Mouse (Mus musculus): Measurements from ENCODE around the gene Bach2. TPM values are rescaled to one million over a fixed set of nuclear protein-coding genes. Genes with fewer than 3 reads are reported as not detected.

Gene Bach2
- total RNA-seq, 2 experiments from 2014 or later = 20.8 to 25.8 TPM

DNA sequence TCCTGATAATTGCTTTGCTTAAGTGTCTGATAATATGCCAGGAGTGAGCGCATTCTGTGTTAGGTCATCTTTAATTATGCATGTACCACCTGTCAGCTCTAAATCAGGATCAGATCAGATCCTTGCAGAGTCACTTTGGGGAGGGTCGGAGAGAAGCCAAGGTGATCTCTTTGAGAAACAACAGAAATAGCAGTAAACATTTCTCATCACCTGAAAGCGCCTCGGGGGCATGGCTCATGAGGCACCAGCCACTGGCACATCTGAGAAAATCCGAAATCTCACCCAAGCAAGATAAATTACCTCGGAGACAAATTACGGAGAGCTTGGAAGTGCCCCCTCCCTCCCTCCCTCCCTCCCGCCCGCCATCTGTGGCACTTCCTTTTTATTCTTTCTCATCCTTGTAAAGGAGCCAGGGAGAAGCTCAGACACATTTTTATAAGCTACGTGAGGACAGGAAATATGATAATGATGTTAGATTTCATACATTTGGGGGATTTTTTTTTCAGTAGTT, 193.7 kb downstream of the Bach2 start:
- DNase-seq (ENCODE audit: extremely low spot score in 1 of 2, low spot score in 2 of 2) = peak in 1 of 2 experiments; percentile 11
- H3K27ac ChIP-seq = no peak overlapping the region
- intact Hi-C loops (cut with DNase I) = loop anchor here (1.0 to 5.0 kb wide), 2 partner anchors 98 to 375 kb away; no protein-coding TSS in a partner anchor
- no peak for TF ChIP-seq CTCF (IDR thresholded peaks at IDR 0.05)
- no peak overlapping the region for H3K4me3 ChIP-seq

DNA sequence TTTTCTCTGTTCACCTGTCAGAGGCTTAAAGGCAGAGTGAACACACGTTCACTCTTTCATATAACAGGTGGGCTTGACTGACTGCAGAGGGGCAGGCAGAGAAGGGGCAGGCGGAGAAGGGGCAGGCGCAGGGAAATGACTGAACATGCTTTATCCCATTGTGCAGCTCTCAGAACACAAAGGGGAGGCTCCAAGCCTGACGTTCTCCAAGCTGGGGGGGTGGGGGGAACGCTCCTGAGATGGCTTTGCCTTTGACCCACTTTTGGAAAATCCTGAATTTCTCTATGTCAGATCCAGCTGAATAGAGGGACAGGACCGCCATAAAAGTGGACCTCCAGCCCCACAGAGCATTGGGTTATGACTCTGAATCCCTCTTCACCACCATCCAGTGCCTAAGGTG, 194.3 kb downstream of the Bach2 start:
- Histone ChIP-seq H3K4me3 (no peak overlapping the region), H3K27ac (no peak overlapping the region)
- TF ChIP-seq CTCF (IDR thresholded peaks at IDR 0.05) = no peak
- peak in 1 of 2 experiments; percentile 7 for DNase-seq (ENCODE audit: extremely low spot score in 1 of 2, low spot score in 2 of 2)
- intact Hi-C loops (cut with DNase I) = loop anchor here (1.0 to 5.0 kb wide), 2 partner anchors 97 to 376 kb away; no protein-coding TSS in a partner anchor

DNA sequence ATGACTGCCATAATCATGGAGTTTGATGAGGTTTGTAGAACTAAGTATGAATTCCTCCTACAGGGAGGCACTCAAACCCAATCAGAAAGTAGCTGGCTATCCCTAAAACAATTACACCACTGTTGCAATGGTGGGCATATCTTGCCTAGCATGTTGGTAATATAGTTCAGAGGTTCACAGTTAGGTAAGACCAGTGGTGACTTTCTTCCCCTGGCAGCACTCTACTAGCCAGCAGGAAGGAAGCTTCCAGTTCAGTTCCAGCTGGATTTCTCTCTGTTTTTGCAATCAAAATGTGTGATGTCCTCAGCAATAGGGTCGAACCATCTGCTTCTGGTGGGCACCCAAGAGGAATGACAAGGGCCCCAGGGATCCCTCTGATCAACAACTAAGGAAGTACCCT, 196.0 kb downstream of the Bach2 start:
- intact Hi-C loops (cut with DNase I) = loop anchor here (5.0 kb wide), 1 partner anchor 377 kb away; no protein-coding TSS in a partner anchor
- no peak for TF ChIP-seq CTCF (IDR thresholded peaks at IDR 0.05)
- no peak overlapping the region for H3K27ac ChIP-seq

DNA sequence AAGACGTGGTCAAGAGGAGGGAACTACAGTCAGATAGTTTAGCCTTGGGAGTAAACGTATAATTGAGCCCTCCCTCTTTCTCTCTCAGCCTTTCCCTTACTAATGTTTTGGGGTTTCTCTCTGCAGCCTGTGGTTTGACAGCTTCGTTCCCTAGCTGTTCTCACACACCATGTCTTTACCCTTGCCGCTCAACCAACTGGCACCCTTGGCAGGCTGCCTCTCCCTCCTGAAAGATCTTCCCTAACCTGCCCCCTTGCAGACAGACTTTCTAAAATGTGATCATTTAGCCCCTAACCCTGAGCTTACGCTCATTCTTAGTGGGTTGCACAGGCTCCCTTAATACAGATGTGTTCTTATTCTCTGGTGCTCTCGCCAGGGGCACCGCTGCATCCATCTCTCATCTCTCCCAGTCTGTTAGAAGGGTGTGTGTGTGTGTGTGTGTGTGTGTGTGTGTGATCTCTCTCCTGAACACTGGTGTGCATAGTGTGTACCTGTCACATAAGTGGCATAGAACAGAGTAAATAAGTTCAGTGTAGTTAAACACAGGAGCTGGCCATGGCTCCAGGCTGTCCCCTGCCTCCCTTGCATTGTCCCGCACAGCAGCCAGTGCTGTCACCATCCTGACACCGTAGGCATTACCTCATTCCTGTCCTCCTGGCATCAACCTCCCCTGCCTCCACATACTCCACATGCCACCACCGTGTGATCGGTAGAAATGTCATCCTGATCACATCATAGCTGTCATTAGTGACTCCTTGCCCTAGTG, 201.6 kb downstream of the Bach2 start:
- TF ChIP-seq CTCF (IDR thresholded peaks at IDR 0.05) = no peak
- intact Hi-C loops (cut with DNase I) = no loop called here
- no peak overlapping the region for H3K27ac ChIP-seq
- no peak overlapping the region for H3K4me3 ChIP-seq
- DNase-seq (ENCODE audit: extremely low spot score in 1 of 2, low spot score in 2 of 2) = no peak

More for the DNA sequence above, 196.0 kb downstream of the Bach2 start:
- H3K4me3 ChIP-seq = no peak overlapping the region
- no peak for DNase-seq (ENCODE audit: extremely low spot score in 1 of 2, low spot score in 2 of 2)

DNA sequence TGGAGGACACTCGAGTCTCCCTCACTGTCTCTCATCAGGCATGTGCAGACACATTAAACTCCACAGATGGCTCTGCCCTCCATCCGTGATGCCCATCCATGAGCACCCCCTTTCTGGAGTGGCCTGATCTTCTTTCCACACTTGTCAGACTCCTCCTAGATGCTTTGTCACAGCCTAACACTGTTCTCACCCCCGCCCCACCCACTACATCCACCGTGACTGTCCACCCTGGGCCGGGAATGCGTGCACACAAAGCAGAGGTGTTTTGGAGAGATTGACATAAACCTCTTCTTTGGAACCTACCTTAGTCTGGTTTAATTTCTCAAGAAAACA, 202.1 kb downstream of the Bach2 start:
- no peak overlapping the region for H3K27ac ChIP-seq
- intact Hi-C loops (cut with DNase I) = no loop called here
- TF ChIP-seq CTCF (IDR thresholded peaks at IDR 0.05) = no peak
- H3K4me3 ChIP-seq = no peak overlapping the region
- no peak for DNase-seq (ENCODE audit: extremely low spot score in 1 of 2, low spot score in 2 of 2)

DNA sequence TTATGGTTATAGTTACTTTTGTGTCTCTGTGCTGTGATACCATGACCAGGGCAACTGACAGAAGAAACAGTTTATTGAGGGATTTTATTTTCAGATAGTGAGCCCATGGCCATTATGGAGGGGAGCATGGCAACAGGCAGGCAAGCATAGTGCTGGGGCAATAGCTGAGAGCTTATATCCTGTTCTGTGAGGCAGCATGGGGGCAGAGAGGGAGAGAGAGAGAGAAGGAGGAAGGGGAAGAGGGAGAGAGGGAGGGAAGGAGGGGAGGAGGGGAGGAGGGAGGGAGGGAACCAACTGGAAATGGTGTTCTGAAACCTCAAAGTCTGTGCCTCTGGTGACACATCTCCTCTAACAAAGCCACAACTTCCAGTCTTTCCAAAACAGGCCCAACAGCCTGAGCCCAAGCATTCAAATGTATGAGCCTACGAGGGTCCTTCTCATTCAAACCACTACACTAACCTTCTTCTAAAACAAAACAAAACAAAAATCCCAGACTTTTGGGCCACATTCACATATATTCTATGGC, 206.1 kb downstream of the Bach2 start:
- Histone ChIP-seq H3K4me3 (no peak overlapping the region), H3K27ac (no peak overlapping the region)
- intact Hi-C loops (cut with DNase I) = no loop called here
- TF ChIP-seq CTCF (IDR thresholded peaks at IDR 0.05) = no peak
- DNase-seq (ENCODE audit: extremely low spot score in 1 of 2, low spot score in 2 of 2) = no peak

DNA sequence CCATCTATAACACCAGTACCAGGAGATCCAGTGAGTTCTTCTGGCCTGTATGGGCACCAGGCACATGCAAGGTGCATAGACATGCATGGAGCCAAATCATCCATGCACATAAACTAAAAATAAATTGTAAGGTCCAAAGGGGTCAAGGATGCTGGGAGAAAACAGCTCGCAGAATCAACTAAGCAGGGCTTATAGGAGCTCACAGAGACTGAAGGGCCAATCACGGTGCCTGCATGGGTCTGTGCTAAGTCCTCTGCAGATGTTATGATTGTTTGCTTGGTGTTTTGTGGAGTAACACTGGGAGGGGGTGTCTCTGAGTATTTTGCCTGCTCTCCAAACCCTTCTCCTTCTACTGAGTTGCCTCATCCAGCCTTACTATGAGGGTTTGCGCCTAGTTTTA, 209.2 kb downstream of the Bach2 start:
- DNase-seq (ENCODE audit: extremely low spot score in 1 of 2, low spot score in 2 of 2) = no peak
- no peak overlapping the region for H3K27ac ChIP-seq
- intact Hi-C loops (cut with DNase I) = no loop called here
- no peak overlapping the region for H3K4me3 ChIP-seq
- no peak for TF ChIP-seq CTCF (IDR thresholded peaks at IDR 0.05)

DNA sequence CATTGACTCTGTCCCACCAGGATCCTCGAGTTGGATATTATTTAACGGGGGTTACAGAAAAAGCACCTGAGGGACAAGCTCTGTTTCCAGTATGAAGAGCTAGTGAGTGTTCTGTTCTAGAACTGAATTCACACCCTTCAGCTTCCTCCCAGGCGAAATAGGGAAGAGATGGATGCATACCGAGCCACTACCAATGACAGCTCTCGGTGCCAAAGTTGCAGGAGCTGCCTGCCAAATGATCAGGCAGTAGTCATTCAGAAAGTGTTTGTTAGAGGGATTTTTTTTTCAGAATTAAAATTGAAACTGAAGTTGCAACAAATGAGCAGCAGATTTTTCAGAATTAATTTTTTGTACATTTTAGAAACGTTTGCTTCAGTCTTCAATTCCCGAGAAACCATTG, 223.4 kb downstream of the Bach2 start:
- intact Hi-C loops (cut with DNase I) = no loop called here
- DNase-seq (ENCODE audit: extremely low spot score in 1 of 2, low spot score in 2 of 2) = no peak
- TF ChIP-seq CTCF (IDR thresholded peaks at IDR 0.05) = no peak
- H3K27ac ChIP-seq = no peak overlapping the region
- H3K4me3 ChIP-seq = no peak overlapping the region

DNA sequence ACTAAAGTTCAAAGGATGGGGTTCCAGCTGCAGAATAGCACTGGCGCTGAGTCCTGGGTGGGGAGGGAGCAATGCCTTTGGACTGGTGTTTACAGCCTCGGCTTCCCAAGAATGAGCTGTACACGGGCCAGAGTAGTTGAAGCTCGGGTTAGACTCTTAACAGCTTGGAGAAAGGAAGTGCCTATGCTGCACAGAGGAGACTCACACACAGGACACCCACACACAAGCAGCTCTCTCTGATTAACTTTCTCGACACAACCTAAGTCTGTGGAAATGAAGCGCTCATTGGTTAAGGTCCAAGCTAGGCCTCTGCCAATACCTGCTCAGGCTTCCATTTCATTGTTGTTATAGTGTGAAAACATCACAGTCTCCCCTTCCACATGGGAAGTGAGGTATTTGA, 224.5 kb downstream of the Bach2 start:
- TF ChIP-seq CTCF (IDR thresholded peaks at IDR 0.05) = no peak
- H3K27ac ChIP-seq = no peak overlapping the region
- DNase-seq (ENCODE audit: extremely low spot score in 1 of 2, low spot score in 2 of 2) = no peak
- no peak overlapping the region for H3K4me3 ChIP-seq
- intact Hi-C loops (cut with DNase I) = no loop called here

DNA sequence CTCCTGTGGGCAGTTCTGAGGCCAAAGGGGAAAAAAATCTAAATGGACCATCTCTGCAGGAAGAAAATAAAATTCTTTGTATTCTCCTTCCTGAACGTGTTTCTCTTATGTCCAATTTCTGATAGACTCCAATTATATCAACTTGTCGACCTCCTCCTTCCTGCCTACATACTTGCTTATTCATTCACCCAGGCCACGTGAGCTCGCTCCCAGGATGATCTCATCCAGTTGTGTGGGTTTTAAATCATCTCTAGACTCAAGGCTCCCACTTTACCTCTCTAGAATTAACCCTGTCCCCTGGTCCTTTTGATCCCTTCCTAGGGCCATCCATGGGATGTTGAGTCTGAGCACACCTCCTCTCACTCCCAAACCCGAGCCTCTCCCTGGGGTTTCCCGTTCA, 225.9 kb downstream of the Bach2 start:
- Histone ChIP-seq H3K27ac (no peak overlapping the region), H3K4me3 (no peak overlapping the region)
- intact Hi-C loops (cut with DNase I) = no loop called here
- TF ChIP-seq CTCF (IDR thresholded peaks at IDR 0.05) = no peak
- no peak for DNase-seq (ENCODE audit: extremely low spot score in 1 of 2, low spot score in 2 of 2)

DNA sequence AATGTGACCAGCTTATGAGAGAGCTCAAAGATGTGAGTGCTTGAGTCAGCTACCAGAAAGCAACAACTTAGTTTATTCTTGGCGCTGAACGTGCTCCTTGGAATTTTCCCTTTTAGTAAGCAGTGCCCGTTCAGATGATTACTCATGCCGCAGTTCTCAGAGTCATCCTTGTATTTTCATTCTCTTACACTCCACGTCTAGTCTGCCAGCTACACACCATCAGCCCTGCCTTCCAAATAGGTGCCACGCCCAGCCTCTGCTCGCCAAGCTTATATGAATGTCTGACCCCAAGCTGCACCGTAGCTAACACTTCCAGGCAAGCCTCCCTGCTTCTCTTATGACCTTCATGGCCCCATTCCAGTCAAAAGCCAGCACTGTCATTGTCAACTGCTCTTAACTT, 227.4 kb downstream of the Bach2 start:
- Histone ChIP-seq H3K4me3 (no peak overlapping the region), H3K27ac (no peak overlapping the region)
- intact Hi-C loops (cut with DNase I) = no loop called here
- TF ChIP-seq CTCF (IDR thresholded peaks at IDR 0.05) = no peak
- DNase-seq (ENCODE audit: extremely low spot score in 1 of 2, low spot score in 2 of 2) = no peak

DNA sequence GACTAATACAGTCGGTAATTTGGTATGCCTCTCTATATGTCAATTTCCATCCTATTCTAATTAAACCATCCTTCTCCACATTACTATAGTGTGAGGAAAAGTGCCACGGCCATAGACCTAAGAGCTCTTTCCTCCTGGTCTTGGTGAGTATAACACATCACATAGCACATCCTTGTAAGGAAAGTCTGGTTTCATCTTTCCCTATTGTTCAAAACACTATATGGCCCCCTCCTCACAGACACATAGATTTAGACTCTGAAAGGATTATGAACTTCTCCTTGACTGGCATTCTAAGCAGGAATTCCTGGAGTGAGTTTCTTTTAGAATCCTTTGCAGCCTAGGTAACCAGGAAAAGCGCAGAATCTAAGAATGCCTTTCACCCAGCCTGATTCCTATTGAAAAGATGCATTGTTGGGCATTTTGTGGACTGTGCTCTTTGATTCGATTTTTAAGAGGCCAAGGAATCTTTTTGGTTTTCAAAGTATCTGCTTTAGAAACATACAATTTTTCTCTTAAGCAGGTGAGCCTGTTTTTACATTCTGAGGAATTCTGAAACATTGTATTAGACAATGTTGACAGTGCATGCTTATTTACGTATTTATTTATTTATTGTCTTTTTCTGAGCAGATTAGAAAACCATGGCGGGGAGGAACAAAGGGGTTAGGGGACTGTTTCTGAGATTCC, 239.5 kb downstream of the Bach2 start:
- intact Hi-C loops (cut with DNase I) = no loop called here
- DNase-seq (ENCODE audit: extremely low spot score in 1 of 2, low spot score in 2 of 2) = no peak
- Histone ChIP-seq H3K4me3 (no peak overlapping the region), H3K27ac (no peak overlapping the region)
- no peak for TF ChIP-seq CTCF (IDR thresholded peaks at IDR 0.05)
